Mouse (Mus musculus): ENCODE measurements around the gene Nsun7.

Nsun7 gene

GRCm38 (mm10) chr5:66294106-66294625 lies 34.5 kb downstream of the Nsun7 start:
- no peak for DNase-seq

- no peak for DNase-seq
Measured at GRCm38 (mm10) chr5:66294952-66295351, 35.3 kb downstream of the Nsun7 start.

- DNase-seq, result no peak
Measured at GRCm38 (mm10) chr5:66296116-66296515, 36.4 kb downstream of the Nsun7 start.

GRCm38 (mm10) chr5:66298856-66299255 lies 39.2 kb downstream of the Nsun7 start:
- DNase-seq, result no peak

GRCm38 (mm10) chr5:66300576-66300975 lies 40.9 kb downstream of the Nsun7 start:
- DNase-seq, result no peak

- DNase-seq, result no peak
Measured at GRCm38 (mm10) chr5:66302085-66302815, 42.6 kb downstream of the Nsun7 start.

GRCm38 (mm10) chr5:66302873-66303272 lies 43.2 kb downstream of the Nsun7 start:
- no peak for DNase-seq

- DNase-seq, result no peak
Measured at GRCm38 (mm10) chr5:66304300-66305067, 44.8 kb downstream of the Nsun7 start.

GRCm38 (mm10) chr5:66305511-66305910 lies 45.8 kb downstream of the Nsun7 start:
- DNase-seq, result no peak

- DNase-seq, result no peak
Measured at GRCm38 (mm10) chr5:66310328-66310727, 50.6 kb downstream of the Nsun7 start.

GRCm38 (mm10) chr5:66310806-66311205 lies 51.1 kb downstream of the Nsun7 start:
- no peak for DNase-seq

- DNase-seq, result no peak
Measured at GRCm38 (mm10) chr5:66315791-66316190, 56.1 kb downstream of the Nsun7 start.

- peak; percentile 46 for DNase-seq
Measured at GRCm38 (mm10) chr5:66319341-66319740, 59.6 kb downstream of the Nsun7 start.

- DNase-seq, result no peak
Measured at GRCm38 (mm10) chr5:66319827-66320404, 60.2 kb downstream of the Nsun7 start.

- no peak for DNase-seq
Measured at GRCm38 (mm10) chr5:66323131-66323530, 63.4 kb downstream of the Nsun7 start.

GRCm38 (mm10) chr5:66323603-66324002 lies 63.9 kb downstream of the Nsun7 start:
- no peak for DNase-seq

- no peak for DNase-seq
Measured at GRCm38 (mm10) chr5:66326395-66326794, 66.7 kb downstream of the Nsun7 start.

- peak; percentile 50 for DNase-seq
Measured at GRCm38 (mm10) chr5:66327949-66328726, 68.4 kb downstream of the Nsun7 start.

GRCm38 (mm10) chr5:66328766-66329165 lies 69.1 kb downstream of the Nsun7 start:
- DNase-seq, result no peak

- no peak for DNase-seq
Measured at GRCm38 (mm10) chr5:66330806-66331205, 71.1 kb downstream of the Nsun7 start.

GRCm38 (mm10) chr5:66337025-66337968 lies 77.6 kb downstream of the Nsun7 start:
- peak; percentile 74 for DNase-seq

- peak; percentile 65 for DNase-seq
Measured at GRCm38 (mm10) chr5:66337969-66338345, 78.3 kb downstream of the Nsun7 start.
